Mouse (Mus musculus) forebrain, embryonic 12.5 days (tissue): Measurements from ENCODE around the gene Tbc1d10a. TPM values are rescaled to one million over a fixed set of nuclear protein-coding genes. Genes with fewer than 3 reads are reported as not detected.

Experiments used
- ATAC-seq: fragments of 200-750 bp; cut with Nextera tagmentation; 2 replicates; pipeline ENCODE4 v1.8.0; 2017; ENCODE audit warnings: moderate TSS enrichment; ENCODE audit not compliant: low FRiP score
- H3K27ac ChIP-seq: fragments of 300-500 bp; sonication (generic); 2 replicates; pipeline ENCODE4 v1.5.1; 2016; ENCODE audit warnings: mild to moderate bottlenecking
- H3K27me3 ChIP-seq: fragments of 300-500 bp; sonication (generic); 2 replicates; pipeline ENCODE4 v1.6.1; 2016; ENCODE audit warnings: mild to moderate bottlenecking
- H3K36me3 ChIP-seq: fragments of 300-500 bp; sonication (generic); replicated peaks from 2 replicates; pipeline ENCODE4 v1.6.1; 2016; ENCODE audit warnings: mild to moderate bottlenecking
- H3K4me1 ChIP-seq: fragments of 300-500 bp; sonication (generic); 2 replicates; pipeline ENCODE4 v1.6.1; 2016
- H3K4me2 ChIP-seq: fragments of 300-500 bp; sonication (generic); 2 replicates; pipeline ENCODE4 v1.6.1; 2016; ENCODE audit warnings: mild to moderate bottlenecking, moderate library complexity
- H3K4me3 ChIP-seq: fragments of 300-500 bp; sonication (generic); replicated peaks from 2 replicates; pipeline ENCODE4 v1.5.1; 2016; ENCODE audit warnings: mild to moderate bottlenecking
- H3K9ac ChIP-seq: fragments of 300-500 bp; sonication (generic); 2 replicates; pipeline ENCODE4 v1.6.1; 2016; ENCODE audit warnings: mild to moderate bottlenecking
- H3K9me3 ChIP-seq: fragments of 300-500 bp; sonication (generic); 2 replicates; pipeline ENCODE4 v1.6.1; 2016
- WGBS: fragments of 180-500 bp; shearing (Covaris S2); methylation state at CpG from one replicate; pipeline ENCODE4 v1.1.7; 2016; 5-methylcytosine and 5-hydroxymethylcytosine counted together
- polyA plus RNA-seq: library from polyadenylated mRNA; unstranded; fragments of >200 nt; fragmentation: Nextera tagmentation; extraction: Ambion mirVana; gene quantifications from 2 replicates; pipeline ENCODE4 v1.2.1, GENCODE M21; 2016

Tbc1d10a gene
- polyA plus RNA-seq, 1 experiment from 2014 or later, result 26.7 TPM

GRCm38 (mm10) chr11:4251376-4251775 is 64.8 kb downstream of the Tbc1d10a start:
- no peak for ATAC-seq
- no peak overlapping the region for H3K4me2 ChIP-seq
- no peaks in the 10 kb centered on the region for H3K27me3 ChIP-seq
- H3K4me3 ChIP-seq, result no peak overlapping the region
- WGBS, result 74% methylated on average over 3 of the region's 3 CpGs
- no peaks in the 10 kb centered on the region for H3K4me1 ChIP-seq
- no peaks in the 10 kb centered on the region for H3K36me3 ChIP-seq
- H3K27ac ChIP-seq, result no peak overlapping the region
- H3K9ac ChIP-seq, result no peak overlapping the region
- H3K9me3 ChIP-seq, result no peaks in the 10 kb centered on the region

GRCm38 (mm10) chr11:4252886-4253285 is 66.3 kb downstream of the Tbc1d10a start:
- ATAC-seq, result no peak
- WGBS, result 79% methylated on average over 2 of the region's 2 CpGs
- H3K27me3 ChIP-seq, result 0 out of 2 replicates have a peak, but pooled peaks cover 7% of the 10 kb centered on the region
- no peak overlapping the region for H3K4me3 ChIP-seq
- H3K4me2 ChIP-seq, result no peak overlapping the region
- H3K9ac ChIP-seq, result no peak overlapping the region
- no peaks in the 10 kb centered on the region for H3K9me3 ChIP-seq
- no peak overlapping the region for H3K27ac ChIP-seq
- H3K4me1 ChIP-seq, result no peaks in the 10 kb centered on the region
- H3K36me3 ChIP-seq, result no peaks in the 10 kb centered on the region

GRCm38 (mm10) chr11:4256846-4257607 is 70.4 kb downstream of the Tbc1d10a start, which contains the start of gene Lif:
Lif (plus strand) TSS chr11:4257557.
- Histone ChIP-seq H3K27me3 (0 out of 2 replicates have a peak, but pooled peaks cover 7% of the 10 kb centered on the region), H3K9me3 (no peaks in the 10 kb centered on the region), H3K4me2 (0 out of 2 replicates have a peak within 1 kb of the TSS, but pooled peaks have one; percentile 35), H3K4me3 (no peak within 1 kb of the TSS), H3K36me3 (no peaks in the 10 kb centered on the region), H3K27ac (no peak within 1 kb of the TSS), H3K4me1 (peaks cover 15% of the 10 kb centered on the region), H3K9ac (no peak within 1 kb of the TSS)
- WGBS, result 63% methylated on average over 11 of the region's 11 CpGs
- ATAC-seq, result no peak

GRCm38 (mm10) chr11:4257756-4258155 is 71.2 kb downstream of the Tbc1d10a start:
- H3K27ac ChIP-seq, result no peak overlapping the region
- no peaks in the 10 kb centered on the region for H3K36me3 ChIP-seq
- H3K9me3 ChIP-seq, result no peaks in the 10 kb centered on the region
- H3K9ac ChIP-seq, result no peak overlapping the region
- H3K4me1 ChIP-seq, result peaks cover 18% of the 10 kb centered on the region
- peaks cover 7% of the 10 kb centered on the region; the same call in 1 of the 2 replicates for H3K27me3 ChIP-seq
- H3K4me3 ChIP-seq, result no peak overlapping the region
- no peak overlapping the region for H3K4me2 ChIP-seq
- ATAC-seq, result no peak
- WGBS, result 61% methylated on average over 5 of the region's 5 CpGs

GRCm38 (mm10) chr11:4258657-4259082 is 72.1 kb downstream of the Tbc1d10a start:
- 1% methylated on average over 7 of the region's 7 CpGs for WGBS
- peak; percentile 80 for ATAC-seq
- Histone ChIP-seq H3K9ac (no peak overlapping the region), H3K4me3 (0 out of 2 replicates have a peak overlapping the region, but pooled peaks have one; percentile 4), H3K36me3 (no peaks in the 10 kb centered on the region), H3K9me3 (no peaks in the 10 kb centered on the region), H3K4me2 (peak overlapping the region; percentile 35), H3K4me1 (peaks cover 22% of the 10 kb centered on the region), H3K27me3 (peaks cover 16% of the 10 kb centered on the region; the same call in 1 of the 2 replicates), H3K27ac (no peak overlapping the region)

GRCm38 (mm10) chr11:4260463-4261187 is 74.0 kb downstream of the Tbc1d10a start:
- no peak overlapping the region for H3K4me3 ChIP-seq
- peaks cover 36% of the 10 kb centered on the region for H3K27me3 ChIP-seq
- WGBS, result 63% methylated on average over 14 of the region's 14 CpGs
- H3K4me2 ChIP-seq, result no peak overlapping the region
- H3K36me3 ChIP-seq, result no peaks in the 10 kb centered on the region
- H3K4me1 ChIP-seq, result peaks cover 22% of the 10 kb centered on the region
- no peak overlapping the region for H3K9ac ChIP-seq
- H3K9me3 ChIP-seq, result no peaks in the 10 kb centered on the region
- no peak overlapping the region for H3K27ac ChIP-seq
- ATAC-seq, result no peak

- H3K9me3 ChIP-seq, result no peaks in the 10 kb centered on the region
Observed at GRCm38 (mm10) chr11:4261188-4261494, 74.6 kb downstream of the Tbc1d10a start.

GRCm38 (mm10) chr11:4261969-4262368 is 75.4 kb downstream of the Tbc1d10a start:
- no peak overlapping the region for H3K4me2 ChIP-seq
- peaks cover 30% of the 10 kb centered on the region for H3K4me1 ChIP-seq
- ATAC-seq, result no peak
- no peaks in the 10 kb centered on the region for H3K9me3 ChIP-seq
- no peak overlapping the region for H3K9ac ChIP-seq
- no peak overlapping the region for H3K27ac ChIP-seq
- H3K4me3 ChIP-seq, result no peak overlapping the region
- WGBS, result 31% methylated on average over 5 of the region's 5 CpGs
- no peaks in the 10 kb centered on the region for H3K36me3 ChIP-seq
- peaks cover 46% of the 10 kb centered on the region for H3K27me3 ChIP-seq

More at GRCm38 (mm10) chr11:4261188-4261494, 74.6 kb downstream of the Tbc1d10a start:
- Histone ChIP-seq H3K27ac (no peak overlapping the region), H3K4me3 (no peak overlapping the region), H3K36me3 (no peaks in the 10 kb centered on the region), H3K4me2 (no peak overlapping the region), H3K27me3 (peaks cover 41% of the 10 kb centered on the region), H3K4me1 (peaks cover 22% of the 10 kb centered on the region), H3K9ac (no peak overlapping the region)
- no peak for ATAC-seq
- 37% methylated on average over 7 of the region's 7 CpGs for WGBS

- H3K4me1 ChIP-seq, result peaks cover 32% of the 10 kb centered on the region
- H3K4me2 ChIP-seq, result no peak overlapping the region
- no peak for ATAC-seq
- H3K9me3 ChIP-seq, result no peaks in the 10 kb centered on the region
- H3K9ac ChIP-seq, result no peak overlapping the region
- H3K27me3 ChIP-seq, result peaks cover 51% of the 10 kb centered on the region
- no peak overlapping the region for H3K27ac ChIP-seq
- H3K4me3 ChIP-seq, result no peak overlapping the region
- H3K36me3 ChIP-seq, result no peaks in the 10 kb centered on the region
- 26% methylated on average over 5 of the region's 7 CpGs for WGBS
Observed at GRCm38 (mm10) chr11:4262847-4263246, 76.3 kb downstream of the Tbc1d10a start.

- Histone ChIP-seq H3K36me3 (no peaks in the 10 kb centered on the region), H3K4me2 (no peak overlapping the region), H3K27ac (no peak overlapping the region), H3K9me3 (no peaks in the 10 kb centered on the region), H3K27me3 (peaks cover 55% of the 10 kb centered on the region), H3K4me1 (peaks cover 32% of the 10 kb centered on the region), H3K9ac (no peak overlapping the region), H3K4me3 (no peak overlapping the region)
- ATAC-seq, result no peak
- WGBS, result 36% methylated on average over 1 of the region's 1 CpGs
Observed at GRCm38 (mm10) chr11:4263296-4263695, 76.7 kb downstream of the Tbc1d10a start.

GRCm38 (mm10) chr11:4264066-4264465 is 77.5 kb downstream of the Tbc1d10a start:
- peaks cover 32% of the 10 kb centered on the region for H3K4me1 ChIP-seq
- H3K27me3 ChIP-seq, result peaks cover 63% of the 10 kb centered on the region

More at GRCm38 (mm10) chr11:4264066-4264465, 77.5 kb downstream of the Tbc1d10a start:
- H3K36me3 ChIP-seq, result no peaks in the 10 kb centered on the region
- 76% methylated on average over 7 of the region's 7 CpGs for WGBS
- no peaks in the 10 kb centered on the region for H3K9me3 ChIP-seq
- no peak for ATAC-seq
- H3K27ac ChIP-seq, result no peak overlapping the region
- no peak overlapping the region for H3K4me3 ChIP-seq
- H3K9ac ChIP-seq, result no peak overlapping the region
- H3K4me2 ChIP-seq, result no peak overlapping the region
